Mouse (Mus musculus): ENCODE results near the gene Adm2.

Gene Adm2

DNA sequence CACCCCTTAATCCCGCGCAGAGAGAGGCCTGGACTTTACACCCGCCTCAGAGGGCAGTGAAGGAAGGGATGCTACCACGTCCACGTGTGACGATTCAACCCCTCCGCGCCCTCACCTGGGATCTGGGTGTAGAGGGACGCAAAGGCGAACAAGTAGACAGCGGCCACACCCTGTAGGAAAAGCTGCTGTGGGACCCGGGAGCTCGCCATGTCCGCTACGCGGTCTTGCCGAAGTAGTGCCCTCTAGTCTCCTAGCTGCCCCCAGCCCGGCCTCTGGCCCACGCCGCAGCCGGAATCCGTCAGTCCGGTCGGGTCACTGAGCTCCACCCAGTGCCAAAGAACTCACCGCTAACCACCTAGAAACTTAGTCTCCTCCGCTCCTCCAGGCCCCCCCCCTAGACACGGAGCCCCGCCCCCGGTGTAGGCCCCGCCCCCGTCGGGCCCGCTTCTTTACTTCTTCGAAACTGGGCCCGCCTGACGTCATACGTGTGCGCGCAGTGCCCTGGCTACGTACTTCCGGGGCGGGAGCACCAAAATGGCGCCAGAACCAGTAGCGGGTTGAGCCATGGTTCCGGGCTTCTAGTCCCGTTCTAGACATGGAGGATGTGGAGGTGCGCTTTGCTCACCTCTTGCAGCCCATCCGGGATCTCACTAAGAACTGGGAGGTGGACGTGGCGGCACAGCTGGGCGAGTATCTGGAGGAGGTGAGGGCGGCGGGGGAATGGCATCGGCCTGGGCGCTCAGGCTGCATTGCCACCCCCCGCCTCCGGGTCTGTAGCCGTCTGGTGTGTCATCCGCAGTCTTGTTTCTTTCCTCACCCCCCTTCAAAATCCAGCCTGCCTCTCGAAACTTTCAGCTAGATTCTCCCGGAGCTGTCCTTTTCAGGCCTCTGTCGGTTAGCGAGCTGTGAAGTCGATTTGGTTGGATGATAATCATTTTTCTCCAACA lies 33.0 kb downstream of the Adm2 start, which contains the start of the genes Lmf2 and Ncaph2:
Gene Lmf2 (minus strand): TSS at position 419 of the 947 bp plus-strand sequence.
Gene Ncaph2 (plus strand): TSS at position 479 of the 947 bp plus-strand sequence.
- DNase-seq (ENCODE audit: low read depth) = peak; percentile 82

DNA sequence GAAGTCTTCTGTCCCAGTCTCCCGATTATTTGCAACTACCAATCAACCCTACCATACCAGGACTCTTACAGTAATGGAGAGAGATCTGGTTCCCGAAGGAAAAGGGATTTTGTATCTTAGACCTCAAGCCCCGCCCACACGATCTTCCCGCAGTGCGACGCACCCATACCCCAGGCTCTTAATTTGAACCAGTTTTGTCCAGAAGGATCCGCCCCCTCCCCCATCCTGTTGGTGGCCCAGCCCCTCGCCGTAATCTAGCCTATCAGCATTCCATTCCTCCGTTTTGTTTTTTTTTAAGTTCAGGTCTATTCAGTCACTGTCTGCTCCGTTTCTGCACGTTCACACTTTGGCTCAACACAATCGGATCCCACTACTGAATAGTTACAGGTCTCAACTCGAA lies 33.9 kb downstream of the Adm2 start:
- DNase-seq (ENCODE audit: low read depth) = peak; percentile 61

DNA sequence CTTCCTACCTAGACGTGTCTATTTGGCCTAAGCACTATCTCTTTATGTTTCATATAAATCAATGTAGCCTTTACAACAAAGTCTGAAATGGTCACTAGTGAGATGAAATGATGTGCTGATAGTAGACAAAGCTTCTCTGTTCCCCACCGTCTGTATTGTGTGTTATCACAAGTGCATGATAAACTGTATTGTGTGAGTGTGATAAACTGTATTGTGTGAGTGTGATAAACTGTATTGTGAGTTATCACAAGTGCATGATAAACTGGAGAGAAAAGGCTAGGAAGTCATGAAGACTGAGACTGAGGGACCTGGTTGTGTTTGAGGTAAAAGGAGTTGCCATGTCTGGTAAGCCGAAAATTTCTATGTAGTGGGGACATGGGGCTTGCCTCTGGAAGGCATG lies 36.3 kb downstream of the Adm2 start:
- DNase-seq (ENCODE audit: low read depth) = no peak

DNA sequence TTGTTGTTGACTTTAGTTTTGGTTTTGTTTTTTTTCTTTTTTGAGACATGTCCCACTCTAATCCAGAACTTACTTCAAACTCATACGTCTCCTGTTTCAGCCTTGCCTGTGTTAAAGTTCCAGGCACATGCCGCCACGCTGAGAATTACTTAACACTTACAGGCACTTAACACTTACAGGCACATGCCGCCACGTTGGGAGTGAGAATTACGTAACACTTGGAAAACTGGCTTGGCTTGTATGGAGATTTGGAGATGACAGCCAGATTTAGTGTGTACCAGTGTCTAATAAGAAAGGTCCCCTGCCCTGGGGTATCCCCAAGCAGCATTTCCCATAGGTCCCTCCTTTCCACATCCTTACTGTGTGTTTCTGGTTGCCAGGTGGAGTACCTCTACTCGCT lies 40.5 kb downstream of the Adm2 start:
- DNase-seq (ENCODE audit: low read depth) = no peak

DNA sequence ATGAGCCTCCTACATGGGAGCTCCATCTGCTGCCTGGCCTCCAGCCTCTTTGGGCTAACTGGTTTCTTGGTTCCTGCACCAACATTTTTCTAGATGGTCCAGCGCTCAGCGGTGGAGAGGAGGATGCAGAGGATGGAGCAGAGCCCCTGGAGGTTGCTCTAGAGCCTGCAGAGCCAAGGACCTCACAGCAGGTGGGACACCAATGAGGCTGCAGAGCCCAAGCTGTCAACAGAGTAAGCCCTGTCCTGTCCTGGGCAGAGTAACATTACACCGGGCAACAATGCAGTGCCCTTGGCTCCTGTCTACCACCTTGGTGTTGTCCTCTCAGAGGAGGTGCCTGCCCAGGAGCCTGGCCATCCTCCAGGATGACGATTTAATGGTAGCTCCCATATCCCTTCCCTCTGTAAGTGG lies 42.6 kb downstream of the Adm2 start:
- DNase-seq (ENCODE audit: low read depth) = no peak

DNA sequence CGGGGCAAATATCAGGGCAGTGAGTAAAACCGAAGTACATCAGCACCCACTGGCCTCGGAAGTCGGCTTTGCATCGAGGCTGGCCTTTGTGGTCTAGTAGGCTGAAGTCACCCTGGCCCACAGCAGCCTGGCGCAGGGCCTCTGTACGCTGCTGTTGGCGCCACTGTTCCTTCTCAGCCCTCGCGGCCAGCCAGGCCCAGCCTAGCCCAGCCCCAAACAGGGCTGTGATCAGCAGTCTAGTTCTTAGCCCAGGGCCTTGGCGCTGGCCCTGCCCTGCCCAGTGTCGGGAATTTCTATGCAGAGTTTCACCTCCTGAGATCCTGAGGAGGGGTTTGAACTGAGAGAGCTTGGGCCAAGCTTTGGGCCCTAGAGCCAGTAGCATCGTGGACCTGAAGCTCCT lies 49.5 kb downstream of the Adm2 start:
- DNase-seq (ENCODE audit: low read depth) = no peak

DNA sequence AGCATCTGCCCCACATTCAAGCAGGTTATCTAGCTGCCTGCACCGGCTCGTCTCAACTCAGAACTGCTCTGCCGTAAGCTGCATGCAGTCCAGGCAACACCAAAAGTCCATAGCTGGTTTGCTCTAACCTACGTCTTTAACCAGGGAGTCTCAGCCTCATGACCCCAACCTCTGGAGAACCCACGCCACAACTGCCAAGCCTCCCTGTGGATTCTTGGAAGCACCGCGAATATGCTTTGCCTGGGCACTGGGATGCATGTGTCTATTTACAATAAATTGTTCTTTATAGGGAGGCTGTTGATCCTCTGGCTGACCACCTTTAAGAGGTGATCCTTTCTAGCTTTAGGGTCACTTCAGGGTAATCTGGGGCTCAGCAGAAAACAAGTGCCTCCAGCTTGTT lies 50.0 kb downstream of the Adm2 start:
- no peak for DNase-seq (ENCODE audit: low read depth)

DNA sequence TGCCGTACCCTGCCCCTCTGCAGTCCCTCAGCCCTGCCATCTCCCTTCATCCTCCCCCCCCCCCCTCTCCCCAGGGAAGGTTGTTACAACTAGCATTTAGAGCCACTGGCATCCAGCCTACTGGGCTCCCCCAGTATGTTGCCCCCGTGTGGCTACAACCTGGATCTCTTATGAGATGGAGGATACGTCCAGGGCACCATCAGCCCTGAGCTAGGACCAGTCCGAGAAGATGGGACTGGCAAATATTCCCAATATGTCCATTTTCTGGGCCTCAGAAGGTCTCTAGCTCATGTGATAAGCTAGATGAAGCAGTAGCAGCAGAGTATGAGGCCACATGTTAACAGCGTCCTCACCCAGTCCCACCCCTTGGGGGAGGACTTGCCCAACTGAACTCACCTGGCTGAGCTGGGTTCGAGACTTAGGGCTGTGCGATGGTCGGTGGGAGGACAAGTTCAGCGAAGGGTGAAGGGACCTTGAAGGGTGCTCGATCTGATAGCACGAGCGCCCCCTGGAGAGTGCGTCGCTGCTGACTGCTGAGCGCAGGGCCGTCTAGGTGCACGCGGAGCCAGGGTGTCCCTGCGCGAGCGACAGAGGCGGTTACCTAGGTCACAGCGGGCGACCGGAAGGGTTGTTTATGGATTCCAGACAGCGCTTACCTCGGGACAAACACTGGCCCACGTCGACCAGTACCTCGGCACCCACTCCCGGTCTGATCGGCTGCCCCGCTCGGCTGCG lies 50.7 kb downstream of the Adm2 start:
- peak; percentile 57 for DNase-seq (ENCODE audit: low read depth)

DNA sequence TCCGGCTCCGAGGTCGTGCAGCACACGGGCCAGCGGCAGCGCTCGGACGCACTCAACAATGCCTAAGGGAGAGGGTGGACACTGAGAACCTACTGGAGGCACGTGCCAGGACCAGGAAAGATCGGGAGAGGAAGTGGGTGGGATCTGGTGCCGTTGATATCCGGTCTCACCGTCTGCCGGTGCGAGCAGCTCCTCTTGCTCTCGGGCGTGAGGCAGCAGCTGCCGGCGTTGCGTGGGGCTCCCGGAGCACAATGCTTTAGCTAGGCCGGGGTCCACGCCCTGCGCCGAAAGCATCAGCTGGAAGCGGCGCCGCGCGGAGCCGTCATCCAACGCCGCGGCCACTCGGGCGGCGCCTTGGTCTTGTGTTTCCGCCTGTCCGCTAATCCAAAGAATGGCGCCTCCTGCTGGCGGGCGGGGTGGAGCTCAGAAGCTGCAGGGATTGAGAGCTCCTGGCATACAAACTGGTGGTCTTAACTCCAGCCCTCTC lies 51.3 kb downstream of the Adm2 start, which contains the start of gene Sco2:
Gene Sco2 (minus strand): TSS at position 85 of the 487 bp plus-strand sequence.
- peak; percentile 71 for DNase-seq (ENCODE audit: low read depth)
